Mouse (Mus musculus): ENCODE results near the gene Cep295nl.

DNA sequence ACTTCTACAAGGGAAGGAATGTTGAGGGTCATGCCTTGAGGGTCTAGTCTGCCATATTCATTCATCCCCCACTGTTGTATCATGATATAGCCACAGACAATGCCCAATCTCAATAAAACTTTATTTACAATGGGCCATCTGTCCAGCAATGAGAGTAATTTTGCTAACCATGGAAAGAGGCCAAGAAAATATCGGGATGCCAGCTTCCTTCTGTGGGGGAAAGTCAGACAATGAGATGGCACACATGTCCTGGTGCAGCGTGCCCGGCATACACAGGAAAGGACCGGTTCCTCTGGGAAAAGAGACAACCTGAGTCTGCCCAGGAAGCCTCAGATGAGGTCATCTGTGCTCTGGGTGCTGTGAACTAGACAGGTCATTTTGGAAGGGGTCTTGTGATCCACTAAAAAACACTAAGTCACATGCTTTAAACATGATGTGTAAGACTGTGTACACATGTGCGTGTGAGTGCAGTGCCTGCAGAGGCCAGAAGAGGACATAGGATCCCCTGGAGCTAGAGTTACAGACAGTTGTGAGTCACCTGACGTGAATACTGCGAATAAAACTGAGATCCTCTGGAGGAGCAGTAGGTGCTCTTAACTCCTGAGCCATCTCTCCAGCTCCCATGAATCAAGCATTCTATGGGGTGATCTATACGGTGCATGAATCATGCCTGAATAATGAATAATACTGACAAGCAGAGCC lies 4.2 kb upstream of the Cep295nl start:
- TF ChIP-seq CTCF (IDR thresholded peaks at IDR 0.05; ENCODE audit: control insufficient read depth, insufficient read depth, insufficient read length) (no peak), USF1 (IDR thresholded peaks at IDR 0.05; ENCODE audit: low read depth) (peak; percentile 64), CEBPB (IDR thresholded peaks at IDR 0.05; ENCODE audit: low read depth) (no peak), MYOD1 (IDR thresholded peaks at IDR 0.05; ENCODE audit: control insufficient read depth, insufficient read length, low read depth) (no peak)
